Mouse (Mus musculus) embryonic facial prominence, embryonic 15.5 days (tissue): ENCODE data around the gene Def8. TPM values are rescaled to one million over a fixed set of nuclear protein-coding genes. Genes with fewer than 3 reads are reported as not detected.

Experiments
- ATAC-seq: fragments of 200-750 bp; cut with Nextera tagmentation; 2 replicates; pipeline ENCODE4 v1.8.0; 2017; ENCODE audit warnings: low read depth, moderate TSS enrichment; ENCODE audit not compliant: insufficient number of reproducible peaks, low FRiP score, low TSS enrichment
- H3K27ac ChIP-seq: fragments of 300-500 bp; sonication (generic); replicated peaks from 2 replicates; pipeline ENCODE4 v1.5.1; 2015; ENCODE audit warnings: mild to moderate bottlenecking, inconsistent platforms
- H3K27me3 ChIP-seq: fragments of 300-500 bp; sonication (generic); 2 replicates; pipeline ENCODE4 v1.6.1; 2015; ENCODE audit warnings: inconsistent platforms
- H3K36me3 ChIP-seq: fragments of 300-500 bp; sonication (generic); 2 replicates; pipeline ENCODE4 v1.6.1; 2015; ENCODE audit warnings: mild to moderate bottlenecking, inconsistent platforms
- H3K4me1 ChIP-seq: fragments of 300-500 bp; sonication (generic); 2 replicates; pipeline ENCODE4 v1.6.1; 2015; ENCODE audit warnings: inconsistent platforms
- H3K4me2 ChIP-seq: fragments of 300-500 bp; sonication (generic); replicated peaks from 2 replicates; pipeline ENCODE4 v1.6.1; 2015; ENCODE audit warnings: mild to moderate bottlenecking, inconsistent platforms
- H3K4me3 ChIP-seq: fragments of 300-500 bp; sonication (generic); replicated peaks from 2 replicates; pipeline ENCODE4 v1.5.1; 2015; ENCODE audit warnings: mild to moderate bottlenecking, inconsistent platforms
- H3K9ac ChIP-seq: fragments of 300-500 bp; sonication (generic); 2 replicates; pipeline ENCODE4 v1.6.1; 2015; ENCODE audit warnings: inconsistent platforms
- H3K9me3 ChIP-seq: fragments of 300-500 bp; sonication (generic); replicated peaks from 2 replicates; pipeline ENCODE4 v1.6.1; 2016; ENCODE audit warnings: inconsistent platforms
- WGBS: fragments of 180-500 bp; shearing (Covaris S2); methylation state at CpG from one replicate; pipeline ENCODE4 v1.1.7; 2015; 5-methylcytosine and 5-hydroxymethylcytosine counted together
- polyA plus RNA-seq: library from polyadenylated mRNA; unstranded; fragments of >200 nt; fragmentation: Nextera tagmentation; extraction: Ambion mirVana; gene quantifications from 2 replicates; pipeline ENCODE4 v1.2.1, GENCODE M21; 2015

Def8 gene
- polyA plus RNA-seq, 1 experiment from 2014 or later, result 40.4 TPM

DNA sequence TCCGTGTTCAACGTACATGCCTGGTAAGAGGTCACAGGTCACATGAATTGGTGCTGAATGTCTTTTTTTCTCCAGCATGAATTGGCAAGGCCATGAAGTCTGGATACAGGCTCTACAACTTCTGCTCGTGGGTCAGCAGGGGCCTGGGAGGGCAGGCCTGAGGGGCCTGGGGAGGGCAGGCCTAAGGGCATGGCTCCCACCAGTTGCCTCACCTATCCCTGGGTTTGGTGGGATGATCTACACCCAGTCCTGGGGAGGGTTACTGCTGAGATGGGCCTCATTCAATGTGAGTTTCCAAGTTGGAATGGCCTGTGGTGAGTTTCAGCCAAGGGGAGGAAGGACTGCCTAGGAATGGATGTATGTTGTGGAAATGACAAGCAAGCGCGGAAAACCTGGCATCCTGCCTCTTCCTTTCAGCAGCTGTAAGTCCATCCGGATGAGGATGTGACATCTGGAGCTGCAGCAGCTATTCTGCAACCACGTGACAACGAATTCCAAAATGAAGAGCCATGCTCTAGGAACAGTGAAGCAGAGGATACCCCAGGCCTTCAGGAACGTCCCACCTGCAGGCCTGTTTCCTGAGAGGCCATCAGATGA is 20.5 kb upstream of the Def8 start:
- no peak overlapping the region for H3K27ac ChIP-seq
- ATAC-seq, result no peak
- no peak overlapping the region for H3K4me3 ChIP-seq
- 78% methylated on average over 9 of the region's 9 CpGs for WGBS
- H3K9me3 ChIP-seq, result no peaks in the 10 kb centered on the region
- no peak overlapping the region for H3K9ac ChIP-seq
- H3K4me2 ChIP-seq, result no peak overlapping the region
- H3K4me1 ChIP-seq, result peaks cover 14% of the 10 kb centered on the region
- peaks cover 55% of the 10 kb centered on the region for H3K36me3 ChIP-seq
- H3K27me3 ChIP-seq, result peaks cover 8% of the 10 kb centered on the region

DNA sequence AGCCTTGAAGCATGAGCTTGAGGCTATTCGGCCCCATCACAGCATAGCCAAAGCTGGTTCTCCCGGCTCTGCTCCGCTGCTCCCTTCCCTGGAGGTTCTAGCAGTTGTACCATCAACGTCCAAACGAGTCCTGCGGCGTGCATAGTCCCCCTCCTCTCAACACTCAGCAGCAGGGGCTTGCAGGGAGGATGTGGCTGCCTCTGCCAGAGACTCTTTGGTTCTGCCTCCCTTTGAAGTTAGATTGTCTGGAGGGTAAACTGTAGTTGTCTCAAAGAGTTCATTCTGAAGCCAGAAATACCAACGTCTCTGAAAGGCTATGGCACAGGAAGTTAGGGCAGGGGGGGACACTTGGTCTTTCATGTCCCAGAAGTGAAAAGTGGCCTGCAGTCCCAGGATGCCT is 18.8 kb upstream of the Def8 start:
- WGBS, result 22% methylated on average over 8 of the region's 8 CpGs
- peaks cover 21% of the 10 kb centered on the region for H3K27me3 ChIP-seq
- peaks cover 38% of the 10 kb centered on the region for H3K36me3 ChIP-seq
- H3K27ac ChIP-seq, result no peak overlapping the region; the same call in 1 of the 2 replicates
- peaks cover 14% of the 10 kb centered on the region for H3K4me1 ChIP-seq
- H3K4me3 ChIP-seq, result no peak overlapping the region
- no peak overlapping the region for H3K9ac ChIP-seq
- ATAC-seq, result no peak
- no peak overlapping the region for H3K4me2 ChIP-seq
- no peaks in the 10 kb centered on the region for H3K9me3 ChIP-seq

DNA sequence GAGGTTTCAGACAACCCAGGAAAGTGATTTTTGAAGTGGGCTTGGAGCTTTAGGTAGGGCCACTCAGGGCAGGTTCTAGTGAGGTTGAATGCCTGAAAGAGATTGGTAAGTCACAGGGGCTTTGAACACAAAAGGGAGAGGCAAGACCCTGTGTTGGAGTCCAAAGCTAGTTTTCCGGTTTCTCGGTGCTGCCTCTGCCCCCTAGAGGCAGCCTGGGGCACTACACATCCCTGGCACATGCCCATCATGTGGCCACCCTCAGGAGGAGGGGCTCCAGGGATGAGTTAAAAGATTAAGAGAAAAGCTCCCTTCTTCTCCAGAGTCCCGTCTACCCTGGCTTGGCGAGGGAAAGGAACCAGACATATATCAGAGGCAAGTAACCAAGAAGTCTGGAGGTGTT is 16.5 kb upstream of the Def8 start, which contains the start of gene Mc1r:
Gene Mc1r (plus strand): TSS at position 322 of the 400 bp plus-strand sequence.
- Histone ChIP-seq H3K4me3 (no peak within 1 kb of the TSS), H3K36me3 (peaks cover 17% of the 10 kb centered on the region), H3K4me1 (peaks cover 30% of the 10 kb centered on the region), H3K9me3 (no peaks in the 10 kb centered on the region), H3K9ac (no peak within 1 kb of the TSS), H3K27me3 (peaks cover 43% of the 10 kb centered on the region), H3K27ac (no peak within 1 kb of the TSS), H3K4me2 (no peak within 1 kb of the TSS)
- no peak for ATAC-seq
- 6% methylated on average over 4 of the region's 4 CpGs for WGBS

DNA sequence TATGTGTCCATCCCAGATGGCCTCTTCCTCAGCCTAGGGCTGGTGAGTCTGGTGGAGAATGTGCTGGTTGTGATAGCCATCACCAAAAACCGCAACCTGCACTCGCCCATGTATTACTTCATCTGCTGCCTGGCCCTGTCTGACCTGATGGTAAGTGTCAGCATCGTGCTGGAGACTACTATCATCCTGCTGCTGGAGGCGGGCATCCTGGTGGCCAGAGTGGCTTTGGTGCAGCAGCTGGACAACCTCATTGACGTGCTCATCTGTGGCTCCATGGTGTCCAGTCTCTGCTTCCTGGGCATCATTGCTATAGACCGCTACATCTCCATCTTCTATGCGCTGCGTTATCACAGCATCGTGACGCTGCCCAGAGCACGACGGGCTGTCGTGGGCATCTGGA is 15.7 kb upstream of the Def8 start:
- no peak for ATAC-seq
- Histone ChIP-seq H3K9ac (no peak overlapping the region), H3K36me3 (peaks cover 10% of the 10 kb centered on the region; the same call in 1 of the 2 replicates), H3K4me3 (no peak overlapping the region), H3K9me3 (no peaks in the 10 kb centered on the region), H3K4me2 (no peak overlapping the region), H3K27ac (no peak overlapping the region), H3K4me1 (peaks cover 37% of the 10 kb centered on the region), H3K27me3 (peaks cover 52% of the 10 kb centered on the region)
- 87% methylated on average over 13 of the region's 13 CpGs for WGBS

DNA sequence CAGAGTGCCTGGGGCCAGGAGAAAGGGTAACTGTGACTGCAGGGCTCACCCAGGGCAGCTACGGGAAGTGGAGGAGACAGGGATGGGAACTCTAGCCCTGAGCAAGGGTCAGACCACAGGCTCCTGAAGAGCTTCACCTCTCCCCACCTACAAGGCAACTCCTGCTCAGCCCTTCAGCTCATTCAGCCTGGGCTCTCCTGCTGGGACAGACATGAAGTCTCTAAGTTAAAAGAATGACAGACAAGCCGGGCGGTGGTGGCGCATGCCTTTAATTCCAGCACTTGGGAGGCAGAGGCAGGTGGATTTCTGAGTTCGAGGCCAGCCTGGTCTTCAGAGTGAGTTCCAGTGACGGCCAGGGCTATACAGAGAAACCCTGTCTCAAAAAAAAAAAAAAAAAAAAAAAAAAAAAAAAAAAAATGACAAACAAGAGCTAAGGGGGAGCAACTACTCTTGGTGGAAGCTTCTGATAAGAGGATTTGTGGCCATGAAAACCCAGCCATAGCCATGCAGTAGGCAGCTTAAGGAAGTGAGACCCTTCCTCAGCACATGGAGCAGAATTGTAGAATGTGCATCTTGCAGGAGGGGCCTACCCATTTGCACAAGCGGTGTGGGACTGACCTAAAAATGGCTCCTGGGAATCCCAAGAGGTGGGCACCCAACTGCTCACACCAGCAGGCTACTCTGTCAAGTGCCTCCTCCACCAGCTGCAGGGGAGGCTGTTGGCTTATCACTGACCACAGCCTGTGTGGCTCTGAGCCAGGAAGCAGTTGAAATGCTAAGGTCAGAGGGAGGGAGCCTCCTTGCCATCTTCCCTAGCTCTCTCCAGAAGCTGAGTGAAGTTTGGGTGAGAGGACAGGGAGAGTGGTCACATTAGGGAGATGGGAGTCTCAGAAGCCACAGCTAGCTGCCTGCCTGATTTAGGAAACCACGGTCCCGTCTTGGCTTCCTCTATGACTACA is 14.5 kb upstream of the Def8 start:
- no peak for ATAC-seq
- no peaks in the 10 kb centered on the region for H3K36me3 ChIP-seq
- H3K4me3 ChIP-seq, result no peak overlapping the region
- no peak overlapping the region for H3K4me2 ChIP-seq
- H3K9me3 ChIP-seq, result no peaks in the 10 kb centered on the region
- peaks cover 37% of the 10 kb centered on the region for H3K4me1 ChIP-seq
- 65% methylated on average over 9 of the region's 9 CpGs for WGBS
- H3K9ac ChIP-seq, result no peak overlapping the region
- H3K27ac ChIP-seq, result no peak overlapping the region
- peaks cover 57% of the 10 kb centered on the region for H3K27me3 ChIP-seq

DNA sequence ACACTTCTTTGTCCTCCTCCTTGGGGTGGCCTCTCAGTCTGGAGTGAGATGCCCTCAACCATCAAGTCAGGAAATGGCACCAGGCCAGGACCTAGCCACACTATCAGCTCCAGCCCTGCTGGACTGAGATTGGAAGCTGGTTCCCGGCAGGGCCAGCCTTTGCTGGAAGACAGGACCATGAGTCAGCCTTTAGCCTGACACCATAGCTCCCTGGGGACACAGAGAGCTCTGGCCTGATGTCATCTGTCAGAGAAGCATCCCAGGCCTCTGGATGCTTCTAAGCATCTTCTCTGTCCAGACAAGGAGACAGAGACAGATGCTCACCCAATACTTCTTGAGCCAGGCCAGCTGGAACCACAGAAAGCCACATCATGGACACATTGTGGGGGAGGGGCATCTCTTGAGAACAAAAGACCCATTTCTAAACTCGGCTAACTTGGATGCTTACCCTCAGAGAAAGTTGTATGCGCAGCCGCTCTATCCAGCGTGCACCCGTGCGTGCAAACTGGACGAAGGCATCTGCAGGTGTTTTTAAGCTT is 13.2 kb upstream of the Def8 start:
- no peaks in the 10 kb centered on the region for H3K36me3 ChIP-seq
- no peak overlapping the region for H3K4me2 ChIP-seq
- ATAC-seq, result no peak
- WGBS, result 52% methylated on average over 8 of the region's 8 CpGs
- peaks cover 57% of the 10 kb centered on the region for H3K27me3 ChIP-seq
- no peak overlapping the region for H3K4me3 ChIP-seq
- no peaks in the 10 kb centered on the region for H3K9me3 ChIP-seq
- H3K9ac ChIP-seq, result no peak overlapping the region
- no peak overlapping the region for H3K27ac ChIP-seq
- H3K4me1 ChIP-seq, result peaks cover 31% of the 10 kb centered on the region

DNA sequence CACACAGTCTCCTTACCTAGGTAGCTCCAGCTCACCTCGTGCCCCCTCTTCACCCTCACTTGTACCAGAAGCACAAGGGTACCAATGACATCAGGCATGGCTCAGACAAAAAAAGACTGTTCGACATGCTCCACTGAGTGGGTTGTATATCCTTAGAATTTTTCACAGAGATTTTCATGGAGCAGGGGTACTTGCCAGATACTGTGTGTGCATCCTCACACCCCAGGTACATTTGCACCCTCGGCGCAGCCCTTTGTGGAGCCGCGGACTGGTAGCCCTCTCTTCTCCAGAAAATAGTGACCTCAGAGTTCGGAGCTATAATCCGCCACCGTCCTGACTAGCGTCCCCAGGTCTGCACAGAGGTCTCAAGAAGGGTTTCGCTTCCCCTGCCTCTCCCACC is 12.5 kb upstream of the Def8 start:
- Histone ChIP-seq H3K4me3 (peak overlapping the region; percentile 42), H3K27me3 (peaks cover 57% of the 10 kb centered on the region), H3K36me3 (no peaks in the 10 kb centered on the region), H3K4me2 (peak overlapping the region; percentile 67), H3K4me1 (peaks cover 31% of the 10 kb centered on the region), H3K9me3 (no peaks in the 10 kb centered on the region), H3K27ac (no peak overlapping the region), H3K9ac (no peak overlapping the region)
- 7% methylated on average over 11 of the region's 11 CpGs for whole genome bisulfite sequencing
- no peak for ATAC-seq

DNA sequence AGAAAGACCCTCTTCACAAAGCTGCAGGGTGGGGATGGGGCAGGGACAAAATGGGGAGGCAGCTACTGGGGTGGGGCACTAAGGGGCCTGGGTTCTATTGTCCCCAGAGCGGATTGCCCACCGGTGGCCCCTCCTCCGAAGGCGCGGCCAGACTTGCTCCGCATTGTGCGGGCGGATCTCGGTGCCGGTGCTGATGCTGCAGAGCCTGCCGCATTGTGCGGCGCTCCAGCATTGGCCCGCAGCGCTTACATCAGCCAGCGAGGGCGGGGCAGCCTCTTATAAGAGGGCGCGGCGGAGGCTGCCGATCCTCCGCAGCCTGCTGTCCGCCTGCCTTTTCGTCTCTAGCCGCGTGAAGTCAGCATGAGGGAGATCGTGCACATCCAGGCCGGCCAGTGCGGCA is 12.1 kb upstream of the Def8 start, which contains the start of gene Tubb3:
Gene Tubb3 (plus strand): TSS at position 179 of the 400 bp plus-strand sequence.
- H3K9me3 ChIP-seq, result no peaks in the 10 kb centered on the region
- peak within 1 kb of the TSS; percentile 67 for H3K4me2 ChIP-seq
- ATAC-seq, result peak; percentile 82
- H3K27ac ChIP-seq, result peak within 1 kb of the TSS; percentile 60; the same call in 1 of the 2 replicates
- H3K36me3 ChIP-seq, result no peaks in the 10 kb centered on the region
- peaks cover 57% of the 10 kb centered on the region for H3K27me3 ChIP-seq
- H3K4me1 ChIP-seq, result peaks cover 31% of the 10 kb centered on the region
- under 1% methylated on average over 29 of the region's 29 CpGs for WGBS
- peak within 1 kb of the TSS; percentile 42 for H3K4me3 ChIP-seq
- H3K9ac ChIP-seq, result no peak within 1 kb of the TSS

DNA sequence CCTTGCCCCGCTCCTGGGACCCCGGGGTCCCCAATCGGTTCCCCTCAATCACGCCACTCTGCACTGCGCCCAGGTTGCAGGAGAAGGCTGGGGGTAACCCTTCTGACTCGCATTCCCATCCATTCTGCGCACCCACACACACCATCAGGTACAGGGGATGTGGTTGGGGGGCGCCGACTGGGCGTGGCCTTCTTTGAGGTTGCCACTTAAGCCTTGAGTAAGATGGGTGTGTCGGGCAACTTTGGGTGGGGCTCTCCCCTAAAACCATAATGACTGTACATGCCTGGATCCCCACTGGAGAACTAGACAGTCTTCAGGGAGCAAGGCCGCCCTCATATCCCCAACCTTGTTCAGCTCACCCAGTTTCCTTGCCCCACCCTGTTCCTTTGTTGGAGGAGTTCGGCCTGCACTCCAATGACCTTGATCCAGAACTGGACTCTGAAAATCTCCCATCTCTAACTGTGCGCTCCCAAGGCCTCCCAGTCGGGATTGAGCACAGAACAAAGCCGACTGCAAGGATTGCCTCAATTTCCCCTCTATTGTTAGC is 11.5 kb upstream of the Def8 start:
- WGBS, result 2% methylated on average over 16 of the region's 16 CpGs
- no peaks in the 10 kb centered on the region for H3K9me3 ChIP-seq
- H3K4me3 ChIP-seq, result peak overlapping the region; percentile 42
- H3K27me3 ChIP-seq, result peaks cover 57% of the 10 kb centered on the region
- H3K4me1 ChIP-seq, result peaks cover 27% of the 10 kb centered on the region
- no peak for ATAC-seq
- peak overlapping the region; percentile 67 for H3K4me2 ChIP-seq
- H3K9ac ChIP-seq, result no peak overlapping the region
- no peaks in the 10 kb centered on the region for H3K36me3 ChIP-seq
- H3K27ac ChIP-seq, result peak overlapping the region; percentile 60; the same call in 1 of the 2 replicates

DNA sequence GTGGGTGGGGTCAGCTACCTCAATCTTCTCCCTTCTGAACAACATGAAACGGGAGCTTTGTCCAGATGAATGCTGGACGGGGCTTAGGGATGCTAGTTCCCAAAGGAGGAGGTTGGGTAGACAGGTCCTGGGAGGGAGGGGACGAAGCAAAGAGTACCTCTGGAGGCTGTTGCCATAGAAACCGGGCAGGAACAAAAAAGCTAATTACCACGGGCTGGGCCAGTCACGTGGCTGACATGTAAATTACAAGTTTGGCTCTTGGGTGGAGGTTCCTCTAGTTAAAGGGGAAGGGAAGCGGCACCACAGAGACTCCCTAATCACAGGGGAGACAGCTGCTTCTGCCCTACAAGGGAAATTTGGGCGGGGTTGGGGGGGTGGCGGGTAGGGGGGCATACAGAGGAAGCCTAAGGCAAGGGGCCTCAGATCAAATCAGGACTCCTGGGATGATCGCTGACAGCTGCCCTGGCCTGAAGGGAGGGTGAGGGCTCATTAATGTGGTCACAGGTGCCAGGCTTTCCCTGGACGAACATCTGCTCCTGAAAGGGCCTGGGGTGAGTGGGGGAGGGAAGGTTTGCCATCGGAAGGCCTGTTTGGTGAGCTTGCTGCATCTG is 10.7 kb upstream of the Def8 start:
- ATAC-seq, result peak; percentile 60
- Histone ChIP-seq H3K27me3 (peaks cover 50% of the 10 kb centered on the region), H3K4me3 (peak overlapping the region; percentile 42)

More for the DNA sequence above, 10.7 kb upstream of the Def8 start:
- no peak overlapping the region for H3K4me2 ChIP-seq
- no peak overlapping the region for H3K9ac ChIP-seq
- no peak overlapping the region for H3K27ac ChIP-seq
- H3K9me3 ChIP-seq, result no peaks in the 10 kb centered on the region
- H3K4me1 ChIP-seq, result peaks cover 23% of the 10 kb centered on the region
- 3% methylated on average over 12 of the region's 12 CpGs for WGBS
- no peaks in the 10 kb centered on the region for H3K36me3 ChIP-seq
